In the genomic region with DNA sequence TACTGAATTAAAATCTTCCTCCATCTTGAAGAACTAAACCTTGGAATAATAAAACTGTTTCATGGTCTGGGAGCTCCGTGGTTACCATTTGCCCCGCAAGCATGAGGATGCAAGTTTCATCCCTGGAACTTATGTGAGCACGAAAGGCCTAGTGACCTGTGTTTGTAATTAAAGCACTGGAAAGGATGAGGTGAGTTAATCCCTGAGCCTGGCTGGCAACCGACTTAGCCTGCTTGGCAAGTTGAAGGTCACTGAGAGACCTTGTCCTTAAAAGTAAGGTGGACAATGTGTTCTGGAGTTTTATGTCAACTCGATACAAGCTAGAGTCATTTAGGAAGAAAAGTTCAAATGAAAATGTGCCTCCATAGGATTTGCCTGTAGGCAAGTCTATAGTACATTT, we compare ENCODE assay signal across 21 mouse cellular contexts. TPM values are rescaled to one million over a fixed set of nuclear protein-coding genes. Genes with fewer than 3 reads are reported as not detected.
"Had no signal": no experiment of that assay in that cellular context is flagged by ENCODE, and none has a peak within 500 bp of the region (broad histone marks: within the 10 kb centered on the region; RNA-seq: fewer than 3 reads in every experiment).

No protein-coding gene starts in this region.

- DNase-seq: kidney, postnatal 10 days; left cerebral cortex, postnatal 4 days; liver, embryonic 13.5 days; lung, adult 2 months; lung, postnatal 14 days; lung, postnatal 4 days; midbrain, embryonic 14.5 days; right cerebral cortex, postnatal 25 days; spleen, adult 18-20 months; thymus, postnatal 25 days had no signal

- H3K27me3 ChIP-seq: limb, embryonic 12.5 days; limb, embryonic 15.5 days; liver, embryonic 13.5 days; stomach, embryonic 15.5 days had no signal

- H3K36me3 ChIP-seq: limb, embryonic 12.5 days; limb, embryonic 15.5 days; liver, embryonic 13.5 days; stomach, embryonic 15.5 days had no signal

- H3K4me3 ChIP-seq: limb, embryonic 12.5 days; limb, embryonic 15.5 days; liver, embryonic 13.5 days; stomach, embryonic 15.5 days had no signal

- H3K4me1 ChIP-seq: limb, embryonic 12.5 days; limb, embryonic 15.5 days; liver, embryonic 13.5 days; stomach, embryonic 15.5 days had no signal

- H3K27ac ChIP-seq: hindbrain, postnatal 0 days; limb, embryonic 12.5 days; limb, embryonic 15.5 days; liver, embryonic 13.5 days; stomach, embryonic 15.5 days had no signal

RNA-seq across cellular contexts. Expression of gene Slc17a3, which starts 4.4 kb away (rescaled TPM):
- polyA plus RNA-seq: hindbrain, postnatal 0 days; inflammation-experienced regulatory T-cells, adult 6 months; limb, embryonic 12.5 days; lung, adult 2 months; lung, embryonic 16.5 days; midbrain, embryonic 11.5 days; midbrain, embryonic 14.5 days; midbrain, postnatal 0 days; neural tube, embryonic 11.5 days; neural tube, embryonic 14.5 days; thymus, postnatal 0 days had no signal

RNA-seq across cellular contexts. Expression of gene Slc17a2, which starts 28.0 kb away (rescaled TPM):
- polyA plus RNA-seq: inflammation-experienced regulatory T-cells, adult 6 months; limb, embryonic 12.5 days; limb, embryonic 15.5 days; lung, embryonic 16.5 days; midbrain, embryonic 11.5 days; midbrain, embryonic 14.5 days; midbrain, postnatal 0 days; neural tube, embryonic 11.5 days; neural tube, embryonic 14.5 days; thymus, postnatal 0 days had no signal

RNA-seq across cellular contexts. Expression of gene Slc17a1, which starts 32.7 kb away (rescaled TPM):
- polyA plus RNA-seq: hindbrain, postnatal 0 days; inflammation-experienced regulatory T-cells, adult 6 months; limb, embryonic 12.5 days; limb, embryonic 15.5 days; lung, adult 2 months; lung, embryonic 16.5 days; midbrain, embryonic 14.5 days; midbrain, postnatal 0 days; neural tube, embryonic 11.5 days; neural tube, embryonic 14.5 days had no signal
